In the genomic region with DNA sequence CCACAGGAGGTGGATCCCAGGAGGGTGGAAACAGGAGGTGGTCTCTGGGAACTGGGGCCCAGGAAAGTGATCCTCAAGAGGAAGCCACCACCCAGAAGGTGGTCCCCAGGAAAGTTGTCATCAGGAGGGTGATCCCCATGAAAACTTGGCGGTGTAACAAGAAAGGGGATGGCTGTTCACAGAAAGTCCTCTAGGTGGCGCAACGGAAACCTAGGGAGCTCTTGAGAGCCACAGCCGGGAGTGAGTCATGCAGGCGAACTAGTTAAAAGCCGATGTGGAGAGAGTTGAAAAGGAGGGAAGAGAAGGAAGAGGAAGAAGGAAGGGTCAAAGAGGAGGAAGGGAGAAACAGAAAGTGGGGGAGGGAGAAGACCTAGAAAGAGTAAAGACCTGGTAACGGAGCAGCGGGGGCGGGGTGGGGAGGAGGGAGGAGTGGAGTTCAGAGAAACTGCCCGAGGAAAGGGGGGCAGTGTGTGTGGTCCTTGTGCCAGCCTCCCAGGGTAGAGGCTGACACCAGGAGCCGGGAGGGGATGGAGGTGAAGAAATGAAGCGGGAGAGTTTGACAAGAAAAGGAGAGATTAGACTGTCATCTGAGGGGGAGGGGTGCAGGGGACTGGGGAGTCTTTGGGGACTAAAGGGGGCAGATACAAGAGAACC, we compare ENCODE assay signal across 8 mouse cellular contexts. TPM values are rescaled to one million over a fixed set of nuclear protein-coding genes. Genes with fewer than 3 reads are reported as not detected.
A peak's percentile ranks its signal among the peaks of the same experiment; 100 is the strongest.
DNase-seq lines count a peak whose midpoint lies in the region; ATAC-seq and TF ChIP-seq lines count a peak whose summit lies in the region.

No protein-coding gene starts in this region.

- no peak overlapping the region for H3K27ac ChIP-seq in hindbrain, embryonic 11.5 days (ENCODE audit: low read depth, low read length)
- peak overlapping the region; percentile 43; the same call in 1 of the 2 replicates for H3K27ac ChIP-seq in lung, postnatal 0 days (ENCODE audit: low read length)

- H3K36me3 ChIP-seq in hindbrain, embryonic 11.5 days (ENCODE audit: control insufficient read depth, insufficient read depth, low read length) = no peaks in the 10 kb centered on the region
- H3K36me3 ChIP-seq in lung, postnatal 0 days (ENCODE audit: insufficient read depth, low read length) = no peaks in the 10 kb centered on the region

- H3K9ac ChIP-seq in hindbrain, embryonic 11.5 days (ENCODE audit: low read depth, low read length) = peak overlapping the region; percentile 33; the same call in 1 of the 2 replicates
- no peak overlapping the region; the same call in 1 of the 2 replicates for H3K9ac ChIP-seq in lung, postnatal 0 days (replicated peaks; ENCODE audit: low read depth)

- peak; percentile 56 for TF ChIP-seq EP300 in lung, postnatal 0 days (IDR thresholded peaks at IDR 0.05)

- H3K4me2 ChIP-seq in hindbrain, embryonic 11.5 days (replicated peaks; ENCODE audit: low read depth, low read length) = peak overlapping the region; percentile 34
- peak overlapping the region; percentile 59 for H3K4me2 ChIP-seq in lung, postnatal 0 days (replicated peaks; ENCODE audit: low read depth, low read length)

- H3K4me3 ChIP-seq in hindbrain, embryonic 11.5 days (ENCODE audit: low read depth, low read length) = peak overlapping the region; percentile 23
- peak overlapping the region; percentile 35 for H3K4me3 ChIP-seq in lung, postnatal 0 days (ENCODE audit: low read depth, low read length)

- WGBS in hindbrain, embryonic 11.5 days = 1% methylated on average over 12 of the region's 12 CpGs
- 4% methylated on average over 12 of the region's 12 CpGs for WGBS in lung, postnatal 0 days

- no peaks in the 10 kb centered on the region for H3K9me3 ChIP-seq in hindbrain, embryonic 11.5 days (ENCODE audit: control insufficient read depth, low read length)
- no peaks in the 10 kb centered on the region for H3K9me3 ChIP-seq in lung, postnatal 0 days (ENCODE audit: low read length)

- ATAC-seq in frontal cortex, adult (ENCODE audit: low TSS enrichment) = peak; percentile 62
- ATAC-seq in hindbrain, embryonic 11.5 days (ENCODE audit: low FRiP score) = peak; percentile 29; the same call in 1 of the 2 replicates
- ATAC-seq in lung, postnatal 0 days = peak; percentile 43

- peaks cover 5% of the 10 kb centered on the region for H3K4me1 ChIP-seq in hindbrain, embryonic 11.5 days (replicated peaks; ENCODE audit: control insufficient read depth, insufficient read depth, low read length)
- peaks cover 5% of the 10 kb centered on the region; the same call in 1 of the 2 replicates for H3K4me1 ChIP-seq in lung, postnatal 0 days (ENCODE audit: insufficient read depth, low read depth, low read length)

- 0 out of 2 replicates have a peak, but pooled peaks cover 3% of the 10 kb centered on the region for H3K27me3 ChIP-seq in hindbrain, embryonic 11.5 days (ENCODE audit: control insufficient read depth, insufficient read depth, low read length)
- H3K27me3 ChIP-seq in lung, postnatal 0 days (replicated peaks; ENCODE audit: insufficient read depth, low read length) = no peaks in the 10 kb centered on the region

- TF ChIP-seq CTCF in lung, postnatal 0 days (IDR thresholded peaks at IDR 0.05) = peak; percentile 94

- DNase-seq in NIH3T3 (ENCODE audit: low read depth) = peak; percentile 94
- peak; percentile 61 for DNase-seq in cerebellum, adult 9-10 months
- peak; percentile 88 for DNase-seq in hindbrain, embryonic 11.5 days (ENCODE audit: low spot score)
- peak; percentile 69 for DNase-seq in layer of hippocampus, adult 9-10 months (ENCODE audit: low spot score)
- peak; percentile 97 for DNase-seq in lung, postnatal 0 days (ENCODE audit: low spot score)
- DNase-seq in ovary, adult 18-20 months (ENCODE audit: low spot score) = peak; percentile 48
- DNase-seq in thymus, postnatal 10 days (ENCODE audit: low spot score in 2 of 2) = peak; percentile 58 to 82

RNA-seq across cellular contexts. Expression of a gene that starts 30.5 kb away (rescaled TPM):
- 91.2 and 110 TPM in 2 replicates for polyA plus RNA-seq in hindbrain, embryonic 11.5 days (2014; fragmentation: Nextera tagmentation; extraction: Ambion mirVana)
- 95.5 and 96.2 TPM in 2 replicates for polyA plus RNA-seq in lung, postnatal 0 days (2015; fragmentation: Nextera tagmentation; extraction: Ambion mirVana)
